Mouse (Mus musculus): ENCODE measurements around the gene Aox1.

Gene Aox1

DNA sequence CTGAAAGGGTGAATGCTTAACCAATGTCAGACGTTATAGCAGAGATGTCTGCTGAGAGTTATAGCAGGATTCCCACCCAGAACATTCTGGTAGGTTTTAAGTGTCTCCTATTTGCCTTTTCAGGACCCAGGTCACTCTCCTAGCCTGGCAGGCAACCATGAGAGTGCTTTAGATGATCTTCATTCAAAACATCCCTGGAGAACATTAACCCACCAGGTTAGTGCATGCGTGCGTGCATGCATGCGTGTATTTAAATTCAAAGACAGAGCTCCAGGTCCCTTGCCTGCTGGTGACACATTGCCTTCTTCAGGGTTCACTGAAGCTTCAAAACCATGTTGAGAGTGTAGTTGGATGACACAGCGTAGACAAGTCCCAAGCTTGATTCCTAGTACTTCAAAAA lies 35.4 kb downstream of the Aox1 start:
- DNase-seq (ENCODE audit: low spot score in 2 of 2), result no peak

DNA sequence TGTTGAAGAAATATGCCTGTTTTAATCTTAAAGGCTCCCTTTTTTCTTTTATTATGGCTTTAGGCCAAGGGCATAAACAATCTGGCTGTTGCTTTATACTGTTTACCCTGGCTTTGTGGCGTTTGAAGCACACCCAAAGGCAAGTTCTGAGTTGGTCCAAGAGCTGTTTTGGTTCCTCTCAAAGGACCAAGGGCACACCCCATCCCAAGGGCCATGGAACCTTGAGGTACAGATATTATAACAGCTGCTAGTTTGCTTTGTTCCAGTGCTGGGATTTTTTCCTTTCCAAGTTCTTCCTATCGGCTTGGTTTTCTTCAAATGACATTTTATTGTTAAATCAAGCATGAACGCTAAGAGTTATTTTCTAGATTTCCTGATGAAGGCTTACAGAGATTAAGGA lies 35.9 kb downstream of the Aox1 start:
- no peak for DNase-seq (ENCODE audit: low spot score in 2 of 2)

DNA sequence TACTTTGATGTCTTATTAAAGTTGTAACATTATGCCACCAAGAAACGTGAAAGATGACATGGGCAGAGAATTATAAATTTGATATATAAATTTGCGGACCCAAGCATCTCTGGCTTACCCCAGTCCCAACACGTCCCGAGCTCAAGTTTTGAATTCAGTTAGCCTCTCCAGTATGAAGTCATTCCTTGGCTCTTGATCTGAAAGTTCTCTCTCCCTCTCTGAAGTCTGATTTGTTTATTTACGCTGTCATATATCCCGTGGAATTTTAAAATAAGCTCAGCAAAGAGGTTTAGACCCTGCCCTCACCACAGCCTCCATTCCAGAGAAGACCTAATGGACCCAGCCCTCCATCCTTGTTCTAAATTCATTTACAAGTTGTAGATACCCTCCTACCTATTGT lies 39.5 kb downstream of the Aox1 start:
- no peak for DNase-seq (ENCODE audit: low spot score in 2 of 2)

DNA sequence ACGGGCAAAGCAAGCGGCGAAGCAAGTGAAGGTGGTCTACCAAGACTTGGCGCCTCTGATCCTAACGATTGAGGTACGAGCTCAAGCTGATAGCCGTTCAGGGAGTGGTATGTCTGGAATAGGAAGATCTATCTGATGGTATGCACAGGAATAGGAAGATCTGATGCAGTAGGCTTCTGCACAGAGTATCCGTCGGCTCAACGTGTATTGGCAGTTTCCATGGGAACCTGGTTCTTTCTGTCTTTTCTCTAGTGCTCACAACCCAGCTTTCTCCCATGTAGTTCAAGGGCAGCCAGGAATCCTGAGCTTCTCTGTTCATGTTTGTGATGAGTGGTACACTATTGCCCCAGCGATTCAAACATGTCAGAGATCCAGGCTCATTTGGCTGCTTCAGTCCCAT lies 40.4 kb downstream of the Aox1 start:
- DNase-seq (ENCODE audit: low spot score in 2 of 2), result no peak

DNA sequence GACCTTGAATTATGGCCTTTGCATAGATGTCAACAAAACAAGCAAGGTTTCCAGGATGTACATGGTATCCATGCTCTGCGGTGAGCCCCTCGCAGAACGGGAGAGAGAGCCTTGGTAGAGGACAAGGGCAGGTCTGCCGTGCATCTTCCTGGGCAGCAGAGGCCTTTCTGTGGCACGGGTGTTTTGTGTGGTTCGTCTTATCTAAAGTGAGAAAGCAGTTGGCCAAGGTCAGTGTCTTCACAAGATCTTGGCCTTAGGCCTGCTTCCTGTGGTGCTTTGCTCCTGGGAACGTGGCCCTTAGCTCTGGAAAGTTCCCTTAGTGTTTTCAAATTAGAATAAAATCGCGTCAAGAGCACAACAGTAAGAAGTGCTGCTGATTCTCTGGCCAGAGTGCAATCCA lies 41.3 kb downstream of the Aox1 start:
- no peak for DNase-seq (ENCODE audit: low spot score in 2 of 2)

DNA sequence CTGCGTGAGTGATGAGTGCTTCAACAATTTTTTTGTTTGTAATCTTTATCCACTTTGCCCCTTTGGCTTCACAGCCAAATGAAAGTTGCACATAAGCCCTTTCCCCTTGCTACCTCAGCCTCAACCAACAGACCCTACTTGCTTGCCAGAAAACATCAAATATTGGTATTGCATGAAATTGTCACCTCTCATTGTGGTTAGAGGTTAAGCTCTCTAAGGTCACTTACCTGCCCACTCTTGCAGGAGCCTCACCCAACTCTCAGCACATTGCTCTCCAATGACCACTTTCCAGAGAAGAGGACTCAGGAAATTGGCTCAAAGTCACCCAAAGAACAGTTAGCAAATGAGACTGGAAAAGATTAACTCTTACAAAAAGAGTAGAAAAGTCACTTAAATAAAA lies 41.8 kb downstream of the Aox1 start:
- no peak for DNase-seq (ENCODE audit: low spot score in 2 of 2)

DNA sequence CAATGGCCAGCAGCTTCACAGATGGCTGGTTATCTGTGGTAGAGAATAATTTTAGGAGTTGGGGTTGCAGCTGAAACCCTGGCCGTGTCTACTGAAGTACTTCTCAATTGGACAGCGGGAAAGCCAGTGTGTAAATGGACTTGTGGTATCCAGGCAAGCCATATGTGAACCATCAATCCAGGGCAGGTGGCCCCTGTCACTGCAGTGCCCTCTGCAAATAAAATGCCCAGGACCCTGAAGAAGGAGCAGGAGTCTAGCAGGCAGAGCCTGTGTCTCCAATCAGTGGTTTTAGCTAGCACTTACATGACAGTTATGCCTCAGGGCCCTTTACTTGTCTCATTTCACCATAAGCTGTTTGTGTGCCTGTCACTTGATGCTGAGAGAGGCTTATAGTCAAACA lies 42.7 kb downstream of the Aox1 start:
- no peak for DNase-seq (ENCODE audit: low spot score in 2 of 2)

DNA sequence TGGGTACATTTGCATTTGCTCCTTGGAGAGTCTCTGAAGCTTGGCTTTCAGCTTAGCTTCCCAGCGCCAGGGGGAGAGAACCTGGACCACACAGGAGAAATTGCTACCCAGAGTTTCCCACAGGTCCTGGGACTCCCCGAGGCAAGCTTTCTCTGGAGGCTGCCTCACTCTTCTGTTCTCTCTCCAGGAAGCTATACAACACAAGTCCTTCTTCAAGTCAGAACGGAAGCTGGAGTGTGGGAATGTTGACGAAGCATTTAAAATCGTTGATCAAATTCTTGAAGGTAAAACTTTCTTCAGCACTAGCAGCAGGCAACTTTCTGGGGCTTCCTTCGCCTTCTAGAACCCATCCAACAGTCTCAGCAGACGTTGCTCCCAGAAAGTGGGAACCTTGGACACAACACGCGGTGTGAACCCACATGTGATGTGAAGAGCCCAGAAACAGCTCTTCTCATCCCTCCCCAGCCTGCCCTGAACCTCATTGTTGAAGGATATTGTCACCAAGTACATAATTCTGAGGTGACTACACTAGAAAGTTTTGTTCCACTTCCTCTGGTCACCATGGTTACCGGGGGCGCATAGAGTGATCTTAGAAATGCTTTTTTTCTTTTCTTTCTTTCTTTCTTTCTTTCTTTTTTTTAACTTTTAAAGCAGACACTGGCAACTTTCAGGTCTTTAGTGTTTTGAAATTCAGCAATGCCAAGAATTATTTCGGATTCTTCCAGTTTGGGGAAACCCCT lies 43.4 kb downstream of the Aox1 start:
- no peak for DNase-seq (ENCODE audit: low spot score in 2 of 2)

DNA sequence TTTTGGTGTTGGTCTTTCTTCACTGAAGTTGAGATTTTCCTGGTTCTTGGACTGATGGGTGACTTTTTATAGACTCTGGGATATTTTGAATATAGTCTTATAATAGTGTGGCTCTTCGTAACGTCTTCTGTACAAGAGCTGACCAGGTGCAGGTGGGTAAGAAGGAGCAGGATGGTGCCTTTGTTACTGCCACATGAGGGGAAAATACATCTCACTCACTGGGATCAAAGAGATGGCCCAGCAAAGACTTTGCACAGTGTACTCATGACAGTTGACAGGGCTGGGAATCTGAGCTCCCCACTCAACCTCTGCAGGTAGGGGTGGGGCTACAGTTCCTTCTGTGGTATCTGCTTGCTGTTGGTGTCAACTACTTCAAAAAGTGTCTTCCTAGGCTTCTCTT lies 44.5 kb downstream of the Aox1 start:
- DNase-seq (ENCODE audit: low spot score in 2 of 2), result no peak

DNA sequence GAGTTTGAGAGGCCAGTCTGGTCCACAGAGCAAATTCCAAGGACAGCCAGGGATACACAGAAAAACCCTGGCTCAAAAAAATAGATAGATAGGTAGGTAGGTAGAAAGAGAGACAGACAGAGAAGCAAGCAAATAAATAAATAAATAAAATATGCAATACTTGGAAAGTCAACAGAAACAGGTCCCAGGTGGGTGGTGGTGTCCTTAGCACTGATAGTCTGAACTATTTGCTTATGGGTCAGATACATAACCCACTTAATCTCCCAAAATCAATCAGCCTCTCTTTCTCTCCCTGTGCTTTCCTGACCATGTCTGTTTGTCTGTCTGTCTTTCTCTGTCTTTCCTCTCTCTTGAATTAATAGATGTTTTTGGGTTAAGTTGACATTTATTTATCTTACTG lies 48.2 kb downstream of the Aox1 start:
- no peak for DNase-seq (ENCODE audit: low spot score in 2 of 2)

DNA sequence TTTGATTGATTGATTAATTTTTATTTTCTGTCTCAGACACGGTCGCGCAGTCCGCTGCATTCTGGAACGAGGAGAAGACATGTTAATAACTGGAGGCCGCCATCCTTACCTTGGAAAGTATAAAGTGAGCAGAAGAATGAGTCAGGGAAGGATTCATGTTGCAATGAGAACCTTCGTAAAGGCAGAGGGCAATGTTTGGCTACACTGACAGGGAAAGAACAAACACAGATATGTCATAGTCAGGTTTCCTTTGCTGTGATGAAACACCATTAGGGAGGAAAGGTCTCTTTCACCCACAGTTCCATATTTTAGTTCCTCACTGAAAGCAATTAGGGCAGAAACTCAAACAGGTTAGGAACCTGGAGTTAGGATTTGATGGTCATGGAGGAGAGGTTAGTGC lies 48.7 kb downstream of the Aox1 start:
- no peak for DNase-seq (ENCODE audit: low spot score in 2 of 2)

DNA sequence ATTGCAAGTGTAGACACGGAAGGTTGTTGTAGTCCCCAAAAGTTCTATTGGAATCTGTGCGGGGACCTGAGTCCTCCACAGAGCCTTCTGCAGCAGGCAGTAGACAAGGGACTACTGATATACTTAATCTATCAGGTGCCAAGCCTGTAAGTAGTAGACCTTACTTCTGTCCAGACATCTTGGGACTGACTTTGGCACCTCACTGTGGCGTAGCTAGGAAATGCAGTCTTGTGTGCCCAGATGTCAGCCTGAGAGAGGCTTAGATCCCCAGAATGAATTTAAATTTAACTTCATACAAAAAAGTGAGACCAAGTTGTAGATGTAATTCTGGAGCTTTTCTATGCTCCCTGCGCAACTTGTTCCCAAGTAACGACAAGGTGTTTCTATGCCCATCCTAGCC lies 50.0 kb downstream of the Aox1 start:
- DNase-seq (ENCODE audit: low spot score in 2 of 2), result no peak

DNA sequence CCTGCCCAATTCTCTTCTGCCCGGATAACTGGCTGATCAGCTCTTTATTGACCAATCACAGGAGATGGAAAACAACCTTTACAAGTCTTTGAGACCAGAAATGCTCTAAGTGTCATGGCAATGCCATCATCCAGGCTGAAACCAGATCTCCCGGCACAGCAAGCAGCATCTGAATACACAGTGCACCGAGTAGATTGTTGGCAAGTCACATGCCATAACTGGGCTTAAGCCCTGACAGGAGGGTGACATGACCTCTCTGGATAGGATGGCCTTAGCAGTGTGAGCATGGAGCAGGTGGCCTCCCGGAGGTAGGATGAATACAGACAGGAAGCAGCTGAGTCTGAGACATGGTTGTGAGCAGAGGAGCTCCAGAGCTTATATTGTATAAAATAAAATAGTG lies 50.7 kb downstream of the Aox1 start:
- DNase-seq (ENCODE audit: low spot score in 2 of 2), result no peak

DNA sequence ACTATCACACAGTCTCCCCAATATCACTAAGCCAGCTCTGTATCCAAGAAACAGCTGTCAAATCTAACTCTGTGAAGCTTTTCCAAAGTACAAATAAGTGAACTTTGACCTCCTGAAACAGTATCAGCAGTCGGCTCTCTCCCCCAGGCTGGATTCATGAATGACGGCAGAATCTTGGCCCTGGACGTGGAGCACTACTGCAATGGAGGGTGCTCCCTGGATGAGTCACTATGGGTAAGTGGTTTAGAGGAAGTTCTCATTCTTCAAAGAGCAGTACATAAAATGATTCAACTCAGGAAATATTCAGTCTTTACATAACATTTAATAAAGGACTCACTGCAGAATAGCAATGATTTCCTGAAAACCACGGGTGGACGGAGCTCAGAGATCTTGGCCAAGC lies 51.6 kb downstream of the Aox1 start:
- DNase-seq (ENCODE audit: low spot score in 2 of 2), result no peak

DNA sequence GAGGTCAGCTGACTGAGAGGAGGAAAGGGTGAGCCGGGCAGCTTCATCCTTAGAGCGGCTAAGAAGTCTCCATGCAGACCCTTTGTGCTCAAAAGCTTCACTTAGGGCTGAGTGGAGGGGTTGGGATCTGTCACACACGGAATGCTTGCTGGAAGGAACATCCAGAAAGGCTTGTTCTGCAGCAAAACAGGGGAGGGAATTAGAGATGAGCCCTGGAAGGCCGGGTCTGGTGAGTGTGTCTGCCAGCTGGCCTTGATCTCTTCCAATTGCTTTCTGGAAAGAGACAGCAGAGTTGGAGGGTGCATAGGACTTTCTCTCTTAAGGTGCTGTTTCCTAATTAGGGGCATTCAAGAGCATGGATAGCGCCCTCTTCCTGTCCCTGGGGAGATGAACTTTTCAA lies 59.6 kb downstream of the Aox1 start:
- no peak for DNase-seq (ENCODE audit: low spot score in 2 of 2)

DNA sequence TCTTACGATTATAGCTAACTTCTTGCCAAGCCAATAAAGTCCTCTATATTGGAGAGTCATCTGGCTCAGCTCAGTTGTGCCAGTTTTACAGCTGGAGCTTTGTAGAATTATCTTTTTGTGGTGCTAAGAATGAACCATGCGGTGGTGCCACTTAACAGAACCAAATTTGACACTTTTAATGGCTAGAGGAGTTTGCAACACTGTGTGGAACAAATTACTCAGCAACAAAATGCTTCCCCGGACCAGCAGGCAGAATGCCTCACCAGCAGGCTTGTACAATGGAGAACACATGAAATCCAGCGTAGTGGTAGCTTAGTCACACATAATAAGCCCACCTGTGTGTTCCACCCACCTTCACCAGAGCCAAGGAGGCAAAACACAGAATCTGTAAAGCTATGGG lies 60.5 kb downstream of the Aox1 start:
- no peak for DNase-seq (ENCODE audit: low spot score in 2 of 2)

DNA sequence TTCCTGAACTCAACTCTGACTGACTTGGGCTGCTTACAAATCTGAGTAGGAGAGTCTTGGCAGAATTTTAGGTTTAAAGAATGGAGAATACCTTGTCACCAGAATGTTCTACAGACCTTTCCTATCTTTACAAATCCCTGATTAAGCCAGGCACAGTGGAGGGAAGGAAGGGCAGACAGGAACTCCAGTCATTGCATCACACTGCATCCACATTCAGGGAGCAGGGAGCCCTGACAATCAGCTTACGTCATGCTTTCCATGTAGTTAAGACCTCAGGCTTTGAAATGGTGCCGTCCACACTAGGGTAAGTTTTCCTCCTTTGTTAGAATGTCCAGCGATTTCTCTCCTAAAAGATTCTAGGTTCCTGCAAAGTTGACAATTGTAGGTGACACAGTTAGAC lies 61.5 kb downstream of the Aox1 start:
- no peak for DNase-seq (ENCODE audit: low spot score in 2 of 2)

DNA sequence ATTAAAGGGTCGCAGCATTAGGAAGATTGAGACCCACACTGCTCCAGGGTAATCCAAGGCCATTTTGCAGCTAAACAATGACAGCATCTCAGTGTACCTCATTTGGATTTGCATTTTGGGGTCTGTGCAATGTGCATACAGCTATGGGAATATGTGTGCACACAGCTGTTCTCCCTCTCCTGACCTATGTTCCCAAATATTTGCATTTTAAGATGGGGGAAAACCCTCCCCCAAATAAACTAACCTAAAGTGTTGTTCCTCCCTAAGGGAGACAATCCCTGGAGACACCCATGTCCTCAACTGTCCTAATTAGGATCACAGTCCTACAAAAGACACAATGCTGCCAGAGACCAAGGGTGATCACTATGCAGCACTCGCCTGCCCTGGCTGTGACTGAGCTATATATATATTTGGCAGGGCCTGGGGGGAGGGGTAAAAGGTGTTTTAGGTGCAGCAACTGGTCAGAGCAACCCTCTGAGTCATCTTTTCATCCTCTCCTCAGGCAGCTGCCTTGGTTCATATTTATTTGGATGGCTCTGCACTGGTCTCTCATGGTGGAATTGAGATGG lies 62.3 kb downstream of the Aox1 start:
- no peak for DNase-seq (ENCODE audit: low spot score in 2 of 2)

DNA sequence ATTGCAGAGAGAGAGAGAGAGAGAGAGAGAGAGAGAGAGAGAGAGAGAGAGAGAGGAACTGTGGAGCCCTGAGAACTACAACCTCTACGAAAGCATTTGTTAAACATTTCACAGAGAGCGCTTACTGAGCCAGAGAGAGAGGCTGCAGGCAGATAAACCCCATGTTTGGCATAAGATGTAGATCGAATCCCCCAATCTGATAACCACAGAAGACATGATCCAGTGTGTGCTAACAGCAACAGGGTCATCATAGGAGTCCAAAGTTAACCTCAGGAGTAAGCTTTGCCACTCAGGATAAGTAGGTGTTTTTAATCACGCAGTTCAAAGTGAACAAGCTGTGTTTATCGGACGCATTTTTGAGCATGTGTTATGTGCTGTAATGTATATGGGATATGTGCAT lies 67.6 kb downstream of the Aox1 start:
- DNase-seq (ENCODE audit: low spot score in 2 of 2), result no peak

DNA sequence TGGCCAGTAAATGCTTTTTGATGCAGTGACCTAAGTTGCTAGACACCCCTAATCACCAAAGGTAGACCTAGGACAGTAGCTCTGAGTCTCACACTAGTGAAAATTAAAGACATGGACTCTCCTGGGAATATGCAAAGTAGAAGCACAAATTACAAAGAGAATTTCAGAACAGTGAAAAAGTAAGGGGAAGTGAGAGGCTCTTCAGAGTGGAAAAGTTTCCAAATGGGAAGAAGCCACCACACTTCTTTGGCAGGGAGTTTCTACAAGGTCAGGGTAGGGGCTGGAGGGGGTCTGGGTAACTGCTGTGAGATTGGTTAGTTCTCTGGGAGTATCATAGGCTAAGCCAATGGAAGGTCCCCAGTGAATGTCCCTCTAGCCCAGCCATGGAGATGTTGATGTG lies 69.4 kb downstream of the Aox1 start:
- no peak for DNase-seq (ENCODE audit: low spot score in 2 of 2)

DNA sequence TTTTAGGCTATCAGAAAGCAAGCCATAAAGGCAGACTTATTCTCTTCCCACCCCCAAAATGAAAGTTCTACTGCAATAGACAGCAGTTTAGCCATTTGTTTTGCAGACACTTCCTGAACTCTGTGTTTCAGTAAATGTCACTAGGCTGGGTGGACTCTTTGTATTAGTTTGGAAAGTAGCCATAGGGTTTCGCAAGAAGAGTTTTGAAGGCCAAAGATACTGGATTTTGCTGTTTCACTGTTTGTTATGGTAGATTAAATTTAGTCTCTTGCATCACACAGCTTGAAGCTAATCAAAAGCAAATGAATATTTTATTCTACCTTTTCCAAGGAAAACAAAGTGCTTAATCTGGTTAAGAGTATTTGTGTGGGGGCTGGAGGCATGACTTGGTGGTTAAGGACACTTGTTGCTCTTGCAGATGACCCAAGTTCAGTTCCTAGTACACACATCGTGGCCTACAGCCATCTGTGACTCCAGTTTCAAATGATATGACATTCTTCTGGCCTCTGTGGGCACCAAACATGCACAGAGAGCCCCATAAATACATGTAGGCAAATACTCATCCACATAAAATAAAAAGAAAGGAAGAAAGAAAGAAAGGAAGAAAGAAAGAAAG lies 71.9 kb downstream of the Aox1 start:
- no peak for DNase-seq (ENCODE audit: low spot score in 2 of 2)

DNA sequence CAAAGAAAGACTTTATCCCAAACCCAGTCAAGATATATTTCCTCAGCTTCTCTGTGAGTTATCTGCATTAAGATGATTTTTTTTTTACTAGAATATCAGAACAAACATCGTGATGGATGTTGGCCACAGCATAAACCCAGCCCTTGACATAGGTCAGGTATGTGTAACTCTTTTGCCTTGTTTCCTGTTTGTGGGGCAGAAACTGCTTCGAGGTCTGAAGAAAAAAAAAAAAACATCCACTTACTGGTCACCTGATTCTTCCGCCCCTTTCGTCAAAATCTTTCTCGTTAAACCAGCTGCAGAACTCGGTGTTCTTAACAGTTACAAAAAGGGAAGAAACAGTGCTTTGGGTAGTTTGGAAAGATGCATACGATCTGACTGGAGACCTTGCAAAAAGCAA lies 72.8 kb downstream of the Aox1 start:
- no peak for DNase-seq (ENCODE audit: low spot score in 2 of 2)

DNA sequence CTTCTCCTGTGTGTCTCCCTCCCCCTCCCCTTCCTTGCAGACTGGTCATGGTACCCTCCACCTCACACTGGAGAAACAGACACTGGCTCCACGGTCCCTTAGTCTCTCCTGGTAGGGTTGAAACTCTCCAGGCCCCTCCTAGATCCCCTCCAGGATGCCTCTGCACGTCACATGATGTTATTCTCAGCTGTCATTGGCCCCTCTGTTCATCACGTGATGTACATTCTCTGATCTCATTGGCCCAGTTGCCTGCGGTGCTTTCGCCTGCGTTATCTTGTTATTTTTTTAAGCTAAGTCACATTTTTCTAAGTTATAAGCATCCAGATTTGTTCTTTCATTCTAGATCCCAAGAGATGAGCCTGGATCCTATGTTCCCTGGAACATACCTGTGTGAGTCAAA lies 76.0 kb downstream of the Aox1 start:
- no peak for DNase-seq (ENCODE audit: low spot score in 2 of 2)

DNA sequence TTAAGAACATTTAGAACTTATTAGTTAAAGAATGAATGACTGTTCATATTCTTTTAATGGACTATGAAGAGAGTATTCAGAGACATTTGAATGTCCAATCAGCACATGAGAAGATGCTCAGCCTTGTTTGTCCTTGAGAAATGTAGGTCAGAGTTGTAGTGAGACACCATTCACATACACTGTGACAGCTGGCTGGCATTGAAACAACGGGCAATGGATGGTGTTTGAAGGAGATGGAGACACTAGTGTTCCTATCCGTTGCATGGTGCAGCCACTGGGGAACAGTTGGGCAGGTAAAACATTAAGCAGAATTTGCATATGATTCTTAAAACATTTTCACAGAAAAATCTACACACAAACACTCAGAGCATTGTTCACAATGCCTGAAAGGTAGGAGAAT lies 77.3 kb downstream of the Aox1 start:
- no peak for DNase-seq (ENCODE audit: low spot score in 2 of 2)

Measured in spleen, postnatal 14 days (tissue).